15 mouse cellular contexts compared by ENCODE assay signal in the genomic region with DNA sequence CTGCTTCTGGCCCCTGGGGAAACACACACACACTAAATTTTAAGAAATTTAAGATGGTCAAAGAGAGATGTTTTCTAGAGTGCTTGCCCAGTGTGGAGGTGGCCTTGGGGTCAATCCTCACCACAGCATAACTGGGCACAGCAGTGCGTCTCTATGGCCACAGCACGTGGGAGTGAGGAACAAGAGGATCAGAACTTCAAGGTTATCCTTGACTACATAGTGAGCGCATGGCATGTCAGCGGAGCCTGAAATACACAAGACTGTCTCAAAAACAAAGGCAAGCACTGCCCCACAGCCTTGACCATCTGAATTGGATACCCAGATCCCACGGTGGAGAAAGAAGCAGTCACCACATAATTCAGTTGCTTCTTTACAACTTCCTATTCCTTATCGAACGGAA. TPM values are rescaled to one million over a fixed set of nuclear protein-coding genes. Genes with fewer than 3 reads are reported as not detected.
"Had no signal": no experiment of that assay in that cellular context is flagged by ENCODE, and none has a peak within 500 bp of the region (broad histone marks: within the 10 kb centered on the region; RNA-seq: fewer than 3 reads in every experiment).

No protein-coding gene starts in this region.

- H3K9ac ChIP-seq: limb, embryonic 12.5 days; liver, embryonic 14.5 days; midbrain, embryonic 12.5 days had no signal

- DNase-seq: kidney, adult 8-10 months; kidney, postnatal 36 days; layer of hippocampus, adult 9-11 months; layer of hippocampus, postnatal 36 days; liver; lung, adult 18-20 months; right cerebral cortex, postnatal 25 days; thymus, adult 2 months; thymus, postnatal 25 days had no signal

- ATAC-seq: intestine, postnatal 0 days; midbrain, embryonic 16.5 days had no signal

- H3K27me3 ChIP-seq: limb, embryonic 12.5 days; midbrain, embryonic 12.5 days had no signal

- H3K4me1 ChIP-seq: limb, embryonic 12.5 days; midbrain, embryonic 12.5 days had no signal

- H3K36me3 ChIP-seq: limb, embryonic 12.5 days; midbrain, embryonic 12.5 days had no signal

- H3K4me2 ChIP-seq: limb, embryonic 12.5 days; midbrain, embryonic 12.5 days had no signal

- H3K4me3 ChIP-seq: limb, embryonic 12.5 days; midbrain, embryonic 12.5 days had no signal

- H3K9me3 ChIP-seq: midbrain, embryonic 12.5 days had no signal

- H3K27ac ChIP-seq: limb, embryonic 12.5 days; liver, embryonic 14.5 days; midbrain, embryonic 12.5 days had no signal

RNA-seq across cellular contexts. Expression of a gene that starts 22.9 kb away (rescaled TPM):
- total RNA-seq: megakaryocyte-erythroid progenitor cell, adult 5-6 weeks had no signal

RNA-seq across cellular contexts. Expression of a gene that starts 23.5 kb away (rescaled TPM):
- polyA plus RNA-seq: limb, embryonic 12.5 days had no signal
